Mouse (Mus musculus) neural tube, embryonic 14.5 days (tissue): ENCODE data around the gene Lrrc29. TPM values are rescaled to one million over a fixed set of nuclear protein-coding genes. Genes with fewer than 3 reads are reported as not detected.

Experiments
- ATAC-seq: fragments of 200-750 bp; cut with Nextera tagmentation; 2 replicates; pipeline ENCODE4 v1.8.0; 2017; ENCODE audit warnings: low read depth, mild to moderate bottlenecking, moderate TSS enrichment, moderate library complexity
- H3K27ac ChIP-seq: fragments of 300-500 bp; sonication (generic); 2 replicates; pipeline ENCODE4 v1.5.1; 2014; ENCODE audit warnings: low read depth, mild to moderate bottlenecking, control low read depth, low read length, moderate library complexity, mixed read lengths
- H3K27me3 ChIP-seq: fragments of 300-500 bp; sonication (generic); 2 replicates; pipeline ENCODE4 v1.6.1; 2014; ENCODE audit warnings: low read length; ENCODE audit not compliant: control insufficient read depth, insufficient read depth
- H3K36me3 ChIP-seq: fragments of 300-500 bp; sonication (generic); 2 replicates; pipeline ENCODE4 v1.6.1; 2014; ENCODE audit warnings: low read length, mixed read lengths; ENCODE audit not compliant: control insufficient read depth, insufficient read depth
- H3K4me1 ChIP-seq: fragments of 300-500 bp; sonication (generic); 2 replicates; pipeline ENCODE4 v1.6.1; 2014; ENCODE audit warnings: low read length; ENCODE audit not compliant: control insufficient read depth, insufficient read depth
- H3K4me2 ChIP-seq: fragments of 300-500 bp; sonication (generic); 2 replicates; pipeline ENCODE4 v1.6.1; 2014; ENCODE audit warnings: mild to moderate bottlenecking, low read depth, low read length, control low read depth
- H3K4me3 ChIP-seq: fragments of 300-500 bp; sonication (generic); 2 replicates; pipeline ENCODE4 v1.5.1; 2014; ENCODE audit warnings: low read depth, low read length, control low read depth, mixed read lengths
- H3K9ac ChIP-seq: fragments of 300-500 bp; sonication (generic); replicated peaks from 2 replicates; pipeline ENCODE4 v1.6.1; 2014; ENCODE audit warnings: low read depth, mild to moderate bottlenecking, control low read depth, low read length, mixed read lengths
- H3K9me3 ChIP-seq: fragments of 300-500 bp; sonication (generic); 2 replicates; pipeline ENCODE4 v1.6.1; 2016; ENCODE audit warnings: low read length; ENCODE audit not compliant: control insufficient read depth
- WGBS: fragments of 180-500 bp; shearing (Covaris S2); extraction: QIAGEN DNeasy Blood & Tissue Kit; methylation state at CpG from one replicate; pipeline ENCODE4 v1.1.7; 2014; 5-methylcytosine and 5-hydroxymethylcytosine counted together
- polyA plus RNA-seq: library from polyadenylated mRNA; unstranded; fragments of >200 nt; fragmentation: Nextera tagmentation; extraction: Ambion mirVana; gene quantifications from 2 replicates; pipeline ENCODE4 v1.2.1, GENCODE M21; 2014

Lrrc29 gene
- polyA plus RNA-seq, 1 experiment from 2014 or later: 0.95 TPM

DNA sequence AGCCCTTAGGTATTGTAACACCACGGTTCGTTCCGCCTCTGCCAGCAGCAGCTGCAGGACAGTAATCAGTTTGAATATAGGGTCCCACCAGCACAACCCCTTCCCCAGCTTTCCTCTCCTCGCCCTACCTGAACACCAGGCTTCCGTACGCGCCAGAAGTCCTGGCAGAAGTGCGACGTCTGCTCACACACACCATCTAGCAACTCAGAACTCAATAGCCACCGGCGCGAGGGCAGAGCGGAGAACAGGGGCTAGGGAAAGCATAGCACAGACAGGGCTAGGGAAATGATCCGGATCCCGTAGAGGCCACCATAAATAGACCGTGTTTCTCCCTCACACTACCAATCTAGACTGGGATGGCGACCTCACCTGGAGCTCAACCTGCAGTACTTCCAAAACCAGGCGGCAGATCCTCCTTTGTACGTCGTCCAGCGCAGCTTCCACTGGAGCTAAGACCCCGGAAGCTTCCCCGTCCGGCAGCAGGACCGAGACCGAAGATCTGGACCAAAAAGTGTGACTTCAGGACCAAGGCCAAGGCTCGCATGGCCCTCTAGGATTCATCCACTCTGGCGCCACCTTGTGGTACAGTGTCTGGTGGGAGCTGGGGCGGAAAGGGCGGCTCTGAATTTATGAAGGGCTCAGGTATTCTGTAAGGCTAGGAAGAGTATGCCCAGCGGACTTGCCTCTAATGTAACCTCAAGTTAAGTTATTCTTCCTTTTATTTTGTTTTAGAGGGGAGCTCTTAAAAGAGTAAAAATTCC is 35.3 kb downstream of the Lrrc29 start:
- Histone ChIP-seq H3K4me3 (peak overlapping the region; percentile 38; the same call in 1 of the 2 replicates), H3K27me3 (no peaks in the 10 kb centered on the region), H3K27ac (no peak overlapping the region), H3K4me2 (peak overlapping the region; percentile 78), H3K36me3 (no peaks in the 10 kb centered on the region), H3K4me1 (peaks cover 23% of the 10 kb centered on the region), H3K9me3 (no peaks in the 10 kb centered on the region), H3K9ac (no peak overlapping the region)
- no peak for ATAC-seq
- WGBS: 7% methylated on average over 31 of the region's 31 CpGs

DNA sequence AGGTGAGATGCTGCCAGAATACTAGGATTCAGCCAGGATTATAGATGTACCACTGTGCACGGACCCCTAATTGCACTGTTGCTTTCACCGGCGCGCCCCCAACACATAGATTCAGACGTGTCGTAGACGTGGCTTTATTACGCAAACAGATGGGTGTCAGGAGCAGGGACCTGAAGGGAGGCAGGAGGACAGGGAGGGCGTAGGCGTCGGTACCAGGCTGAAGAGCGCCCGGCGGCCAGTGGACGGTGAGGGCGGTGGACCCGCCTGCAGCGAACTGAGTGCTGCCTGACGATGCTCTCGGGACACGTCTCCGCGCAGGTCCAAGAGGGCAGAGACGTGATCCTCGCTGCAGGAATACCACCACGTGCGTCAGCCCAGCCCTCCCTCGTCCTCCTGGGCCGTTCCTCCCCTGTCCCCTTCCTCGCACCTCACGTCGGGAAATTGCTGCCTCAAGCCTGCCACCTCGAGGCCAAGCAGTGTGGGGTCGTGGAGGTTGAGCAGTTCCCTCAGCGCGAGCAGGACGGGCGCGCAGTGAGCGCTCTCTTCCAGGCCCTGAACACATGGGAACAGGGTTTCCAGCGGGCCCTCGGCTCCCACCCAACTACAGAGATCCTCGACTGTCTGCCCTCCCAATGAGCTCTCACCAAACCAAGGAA is 36.1 kb downstream of the Lrrc29 start, which contains the start of gene 4931428F04Rik:
Gene 4931428F04Rik (minus strand): TSS at position 60 of the 656 bp plus-strand sequence.
- H3K36me3 ChIP-seq: peaks cover 5% of the 10 kb centered on the region; the same call in 1 of the 2 replicates

DNA sequence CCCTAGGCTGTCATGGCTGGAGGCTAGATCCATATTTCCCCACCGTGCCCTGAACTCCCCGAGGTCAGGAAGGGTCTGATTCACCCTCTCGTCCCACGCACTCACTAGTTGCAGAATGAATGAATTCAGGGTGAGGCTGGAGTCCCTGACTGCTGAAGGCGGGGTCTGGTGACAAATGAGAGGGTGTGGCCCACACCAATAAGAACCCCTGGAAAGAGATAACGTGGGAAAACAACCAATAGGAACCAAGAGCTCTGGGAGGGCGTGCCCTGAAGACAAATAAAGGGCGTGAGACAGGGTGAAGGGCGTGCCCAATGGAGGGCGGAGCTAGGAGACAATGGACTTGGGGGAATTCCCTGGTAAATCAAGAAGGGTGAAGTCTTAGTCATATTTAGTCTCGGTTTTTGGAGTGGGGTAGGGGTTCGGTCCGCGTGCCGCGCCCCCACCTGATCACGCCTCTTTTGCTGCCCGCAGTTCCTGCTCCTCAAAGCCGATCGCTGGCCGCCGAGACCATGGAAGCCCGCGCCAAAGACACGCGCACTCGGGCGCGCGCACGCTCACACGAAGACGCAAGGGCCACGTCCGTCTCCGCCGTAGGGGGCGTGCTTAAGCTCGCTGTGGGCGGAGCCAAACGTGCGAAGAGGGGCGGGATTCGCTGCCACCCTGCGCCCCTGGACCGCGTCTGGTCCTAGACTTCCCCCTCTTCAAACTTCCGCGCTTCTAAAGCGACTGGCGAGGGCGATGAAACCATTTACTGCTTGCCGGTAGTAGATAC is 36.9 kb downstream of the Lrrc29 start:
- peak overlapping the region; percentile 78 for H3K4me2 ChIP-seq
- H3K36me3 ChIP-seq: peaks cover 10% of the 10 kb centered on the region; the same call in 1 of the 2 replicates
- H3K9ac ChIP-seq: peak overlapping the region; percentile 44
- WGBS: under 1% methylated on average over 53 of the region's 53 CpGs
- peak; percentile 93 for ATAC-seq
- H3K4me3 ChIP-seq: peak overlapping the region; percentile 38
- peak overlapping the region; percentile 82 for H3K27ac ChIP-seq
- no peaks in the 10 kb centered on the region for H3K9me3 ChIP-seq
- peaks cover 23% of the 10 kb centered on the region for H3K4me1 ChIP-seq
- no peaks in the 10 kb centered on the region for H3K27me3 ChIP-seq

More for the DNA sequence above, 36.1 kb downstream of the Lrrc29 start, which contains the start of gene 4931428F04Rik:
- Histone ChIP-seq H3K4me2 (peak within 1 kb of the TSS; percentile 78), H3K9ac (peak within 1 kb of the TSS; percentile 44), H3K4me1 (peaks cover 23% of the 10 kb centered on the region), H3K27ac (peak within 1 kb of the TSS; percentile 82), H3K9me3 (no peaks in the 10 kb centered on the region), H3K4me3 (peak within 1 kb of the TSS; percentile 38), H3K27me3 (no peaks in the 10 kb centered on the region)
- peak; percentile 23 for ATAC-seq
- WGBS: 2% methylated on average over 42 of the region's 43 CpGs

- peaks cover 23% of the 10 kb centered on the region for H3K4me1 ChIP-seq
- H3K9ac ChIP-seq: peak overlapping the region; percentile 2; the same call in 1 of the 2 replicates
- no peaks in the 10 kb centered on the region for H3K27me3 ChIP-seq
- H3K4me3 ChIP-seq: peak overlapping the region; percentile 38
- no peak overlapping the region for H3K27ac ChIP-seq
- peak overlapping the region; percentile 78 for H3K4me2 ChIP-seq
- H3K9me3 ChIP-seq: no peaks in the 10 kb centered on the region
- ATAC-seq: no peak
- H3K36me3 ChIP-seq: peaks cover 11% of the 10 kb centered on the region; the same call in 1 of the 2 replicates
- whole genome bisulfite sequencing: 89% methylated on average over 5 of the region's 5 CpGs
These were observed 37.8 kb downstream of the Lrrc29 start for GRCm38 (mm10) chr8:105288231-105288630.

DNA sequence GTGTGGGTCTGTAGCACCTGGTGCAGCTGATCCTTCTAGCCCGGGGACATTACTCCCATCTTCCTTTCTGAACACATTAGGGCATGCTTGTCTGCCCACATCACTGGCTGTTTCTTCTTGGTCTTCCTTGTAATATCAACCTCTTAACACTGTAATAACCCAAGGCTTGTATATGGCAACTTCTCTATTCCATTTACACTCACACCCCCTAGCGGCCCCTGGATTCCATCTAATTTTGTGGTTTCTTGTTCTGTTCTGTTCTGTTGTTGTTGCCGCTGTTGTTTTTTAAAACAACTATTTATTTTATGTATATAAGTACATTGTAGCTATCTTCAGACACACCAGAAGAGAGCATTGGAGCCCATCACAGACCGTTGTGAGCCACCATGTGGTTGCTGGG is 39.2 kb downstream of the Lrrc29 start:
- H3K9me3 ChIP-seq: no peaks in the 10 kb centered on the region
- H3K4me2 ChIP-seq: peak overlapping the region; percentile 78; the same call in 1 of the 2 replicates
- peaks cover 23% of the 10 kb centered on the region for H3K4me1 ChIP-seq
- H3K27me3 ChIP-seq: no peaks in the 10 kb centered on the region
- H3K9ac ChIP-seq: no peak overlapping the region
- WGBS: 78% methylated on average over 4 of the region's 4 CpGs
- H3K27ac ChIP-seq: no peak overlapping the region
- ATAC-seq: no peak
- H3K36me3 ChIP-seq: peaks cover 18% of the 10 kb centered on the region; the same call in 1 of the 2 replicates
- no peak overlapping the region; the same call in 1 of the 2 replicates for H3K4me3 ChIP-seq

DNA sequence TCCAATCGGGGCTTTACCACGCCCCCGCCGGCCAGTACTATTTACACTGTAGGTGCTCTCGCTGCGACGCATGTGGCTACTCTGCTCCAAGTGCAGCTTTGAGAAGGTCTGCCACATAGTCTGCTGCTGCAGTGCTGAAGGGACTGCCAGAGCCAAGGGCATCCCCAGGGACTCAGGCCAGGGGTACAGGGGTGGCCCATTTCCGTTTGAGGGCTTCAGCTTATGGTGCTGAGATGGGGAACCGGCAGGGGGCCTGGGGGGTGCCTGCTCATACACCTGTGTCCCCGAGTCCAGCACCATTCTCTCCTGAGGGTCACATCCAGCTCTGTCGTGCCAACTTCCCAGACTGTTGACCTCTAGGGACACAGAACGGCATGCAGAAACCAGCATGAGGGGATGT is 40.6 kb downstream of the Lrrc29 start:
- Histone ChIP-seq H3K4me3 (no peak overlapping the region), H3K4me1 (peaks cover 19% of the 10 kb centered on the region), H3K4me2 (no peak overlapping the region), H3K9ac (no peak overlapping the region), H3K36me3 (peaks cover 25% of the 10 kb centered on the region; the same call in 1 of the 2 replicates), H3K9me3 (no peaks in the 10 kb centered on the region), H3K27ac (no peak overlapping the region), H3K27me3 (no peaks in the 10 kb centered on the region)
- ATAC-seq: no peak
- 40% methylated on average over 12 of the region's 12 CpGs for WGBS

- no peaks in the 10 kb centered on the region for H3K9me3 ChIP-seq
- H3K27me3 ChIP-seq: peaks cover 2% of the 10 kb centered on the region; the same call in 1 of the 2 replicates
- H3K4me1 ChIP-seq: peaks cover 13% of the 10 kb centered on the region; the same call in 1 of the 2 replicates
- H3K4me3 ChIP-seq: no peak overlapping the region
- no peak; the same call in 1 of the 2 replicates for ATAC-seq
- H3K27ac ChIP-seq: no peak overlapping the region
- no peak overlapping the region for H3K4me2 ChIP-seq
- peaks cover 30% of the 10 kb centered on the region; the same call in 1 of the 2 replicates for H3K36me3 ChIP-seq
- H3K9ac ChIP-seq: no peak overlapping the region
- WGBS: 25% methylated on average over 23 of the region's 23 CpGs
These were observed 43.0 kb downstream of the Lrrc29 start for GRCm38 (mm10) chr8:105283074-105283473.

DNA sequence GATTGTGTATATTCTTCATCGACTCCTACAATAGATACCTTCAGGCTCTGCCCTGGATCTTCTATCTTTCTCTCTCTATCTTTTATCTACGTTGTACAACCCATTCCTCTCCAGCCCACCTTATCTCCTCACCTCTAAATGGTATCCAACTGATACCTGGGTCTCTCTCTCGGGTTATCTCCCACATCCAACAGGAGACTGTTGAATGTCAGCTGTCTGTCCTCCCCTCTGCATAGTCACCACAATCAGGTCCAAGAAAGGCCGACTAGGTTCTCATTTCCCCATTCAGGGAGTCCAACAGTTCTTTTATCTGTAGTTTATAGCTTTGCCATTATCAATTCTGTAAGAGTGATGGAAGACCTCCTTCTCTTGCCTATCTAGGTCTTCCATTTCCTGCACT is 43.8 kb downstream of the Lrrc29 start:
- no peak overlapping the region for H3K4me2 ChIP-seq

More for the DNA sequence above, 43.8 kb downstream of the Lrrc29 start:
- WGBS: 93% methylated on average over 4 of the region's 4 CpGs
- ATAC-seq: no peak
- Histone ChIP-seq H3K9me3 (no peaks in the 10 kb centered on the region), H3K27me3 (peaks cover 6% of the 10 kb centered on the region), H3K9ac (no peak overlapping the region), H3K4me3 (no peak overlapping the region), H3K27ac (no peak overlapping the region), H3K4me1 (peaks cover 9% of the 10 kb centered on the region; the same call in 1 of the 2 replicates), H3K36me3 (peaks cover 30% of the 10 kb centered on the region; the same call in 1 of the 2 replicates)
